Mouse (Mus musculus) heart, embryonic 14.5 days (tissue): ENCODE measurements around the gene Mrpl19. TPM values are rescaled to one million over a fixed set of nuclear protein-coding genes. Genes with fewer than 3 reads are reported as not detected.
A peak's percentile ranks its signal among the peaks of the same experiment; 100 is the strongest.

Source experiments
- ATAC-seq: fragments of 200-750 bp; cut with Nextera tagmentation; 2 replicates; pipeline ENCODE4 v1.8.0; 2017; ENCODE audit warnings: low read depth, moderate TSS enrichment; ENCODE audit not compliant: insufficient number of reproducible peaks, insufficient read depth, low FRiP score
- H3K27ac ChIP-seq, 2 experiments: fragments of 200-500 bp in 1 of 2; fragments of 300-500 bp in 1 of 2; sonication (generic) in 1 of 2; replicated peaks in 1 of 2; 2 replicates each; pipeline ENCODE4 v1.5.1; 2012 to 2014; ENCODE audit warnings: low read depth in 2 of 2, low read length in 2 of 2, control low read depth in 1 of 2, mild to moderate bottlenecking in 1 of 2, mixed read lengths in 1 of 2; ENCODE audit not compliant: control insufficient read depth in 1 of 2, insufficient read depth in 1 of 2
- H3K27me3 ChIP-seq: fragments of 300-500 bp; sonication (generic); 2 replicates; pipeline ENCODE4 v1.6.1; 2014; ENCODE audit warnings: mild to moderate bottlenecking, low read length, control low read depth; ENCODE audit not compliant: control insufficient read depth, insufficient read depth
- H3K36me3 ChIP-seq: fragments of 300-500 bp; sonication (generic); 2 replicates; pipeline ENCODE4 v1.6.1; 2014; ENCODE audit warnings: mild to moderate bottlenecking, control low read depth, low read length, mixed read lengths; ENCODE audit not compliant: control insufficient read depth, insufficient read depth
- H3K4me1 ChIP-seq, 2 experiments: fragments of 200-500 bp in 1 of 2; fragments of 300-500 bp in 1 of 2; sonication (generic) in 1 of 2; 2 replicates each; pipeline ENCODE4 v1.6.1; 2012 to 2014; ENCODE audit warnings: low read length in 2 of 2, control low read depth in 1 of 2, mixed read lengths in 1 of 2; ENCODE audit not compliant: control insufficient read depth in 2 of 2, insufficient read depth in 2 of 2
- H3K4me2 ChIP-seq: fragments of 300-500 bp; sonication (generic); 2 replicates; pipeline ENCODE4 v1.6.1; 2014; ENCODE audit warnings: mild to moderate bottlenecking, low read length
- H3K4me3 ChIP-seq, 2 experiments: fragments of 200-500 bp in 1 of 2; fragments of 300-500 bp in 1 of 2; sonication (generic) in 1 of 2; 2 replicates each; pipeline ENCODE4 v1.5.1; 2012 to 2014; ENCODE audit warnings: low read length in 2 of 2, mild to moderate bottlenecking in 2 of 2, control low read depth in 1 of 2, low read depth in 1 of 2, moderate library complexity in 1 of 2; ENCODE audit not compliant: control insufficient read depth in 1 of 2, insufficient read depth in 1 of 2
- H3K9ac ChIP-seq: fragments of 300-500 bp; sonication (generic); 2 replicates; pipeline ENCODE4 v1.6.1; 2014; ENCODE audit warnings: mild to moderate bottlenecking, low read length
- H3K9me3 ChIP-seq: fragments of 300-500 bp; sonication (generic); 2 replicates; pipeline ENCODE4 v1.6.1; 2016; ENCODE audit warnings: low read length, control low read depth; ENCODE audit not compliant: control insufficient read depth
- WGBS: fragments of 180-500 bp; shearing (Covaris S2); extraction: QIAGEN DNeasy Blood & Tissue Kit; methylation state at CpG from one replicate; pipeline ENCODE4 v1.1.7; 2014; 5-methylcytosine and 5-hydroxymethylcytosine counted together
- polyA plus RNA-seq: library from polyadenylated mRNA; unstranded; fragments of >200 nt; fragmentation: Nextera tagmentation; extraction: Ambion mirVana; gene quantifications from 2 replicates; pipeline ENCODE4 v1.2.1, GENCODE M21; 2014

Gene Mrpl19
- polyA plus RNA-seq, 1 experiment from 2014 or later: 47.0 TPM

DNA sequence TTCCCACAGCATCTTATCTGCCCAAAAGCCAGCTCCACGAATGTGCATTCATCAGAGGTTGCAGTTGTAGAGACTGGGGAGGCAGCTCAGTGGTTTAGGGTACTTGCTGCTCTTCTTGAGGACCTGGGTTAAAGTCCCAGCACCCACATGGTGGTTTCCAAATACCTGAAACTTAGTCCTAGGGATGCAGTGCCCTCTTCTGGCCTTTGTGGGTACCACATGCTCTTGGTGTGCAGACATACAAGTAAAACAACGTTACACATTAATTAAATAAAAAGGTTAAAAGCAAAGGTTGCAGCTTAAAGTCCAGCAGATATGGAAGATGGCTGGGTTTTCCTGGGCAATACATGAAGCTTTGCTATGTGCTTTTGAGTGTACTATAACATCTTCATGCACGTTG is 32.5 kb downstream of the Mrpl19 start:
- no peaks in the 10 kb centered on the region for H3K9me3 ChIP-seq
- H3K4me2 ChIP-seq: no peak overlapping the region
- H3K36me3 ChIP-seq: peaks cover 95% of the 10 kb centered on the region
- H3K27me3 ChIP-seq: no peaks in the 10 kb centered on the region
- 93% methylated on average over 3 of the region's 3 CpGs for WGBS
- H3K27ac ChIP-seq: no peak overlapping the region
- no peak for ATAC-seq
- H3K4me3 ChIP-seq: no peak overlapping the region
- H3K4me1 ChIP-seq: no peaks in the 10 kb centered on the region
- no peak overlapping the region for H3K9ac ChIP-seq

DNA sequence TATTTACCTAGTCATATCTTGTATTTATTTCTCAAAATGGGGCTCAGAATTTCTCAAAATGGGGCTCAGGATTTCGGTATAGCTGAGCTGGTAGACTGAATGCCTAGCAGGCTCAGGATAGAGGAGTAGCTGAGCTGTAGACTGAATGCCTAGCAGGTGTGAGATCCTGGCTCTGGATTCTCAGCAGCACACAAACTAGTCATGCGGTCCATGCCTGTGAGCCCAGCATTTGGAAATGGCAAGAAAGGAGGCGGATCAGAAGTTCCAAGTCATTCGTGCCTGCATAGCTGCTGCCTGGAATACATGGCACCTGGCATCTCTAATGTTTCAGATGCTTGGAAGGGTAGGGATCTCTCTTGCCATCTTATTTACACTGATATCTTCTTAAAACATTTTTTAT is 36.4 kb downstream of the Mrpl19 start:
- peaks cover 0 to 7% of the 10 kb centered on the region in 2 experiments; a peak in 1 of 4 replicates for H3K4me1 ChIP-seq
- H3K9me3 ChIP-seq: no peaks in the 10 kb centered on the region
- no peak for ATAC-seq
- H3K27ac ChIP-seq: no peak overlapping the region
- H3K4me2 ChIP-seq: no peak overlapping the region
- no peak overlapping the region for H3K4me3 ChIP-seq
- 86% methylated on average over 4 of the region's 4 CpGs for whole genome bisulfite sequencing
- H3K27me3 ChIP-seq: no peaks in the 10 kb centered on the region
- peaks cover 89% of the 10 kb centered on the region for H3K36me3 ChIP-seq
- no peak overlapping the region for H3K9ac ChIP-seq

DNA sequence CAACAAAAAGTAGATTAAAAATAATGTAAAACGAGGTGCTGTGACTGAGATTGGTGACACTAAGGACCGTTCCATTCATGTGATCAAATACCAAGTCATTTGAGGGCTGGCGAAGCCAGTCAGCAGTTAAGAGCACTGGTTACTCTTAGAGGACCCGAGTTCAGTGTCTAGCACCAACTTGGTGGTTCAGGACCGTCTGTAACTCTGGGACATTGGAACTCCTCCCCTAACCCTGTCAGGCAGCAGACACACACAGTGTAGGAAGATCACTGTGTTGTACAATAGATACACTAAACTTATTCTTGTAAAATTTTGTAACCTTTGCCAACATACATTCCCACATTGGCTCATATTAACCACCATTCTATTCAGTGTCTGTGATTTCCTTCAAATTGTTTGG is 41.5 kb downstream of the Mrpl19 start:
- ATAC-seq: no peak
- peaks cover 0 to 11% of the 10 kb centered on the region in 2 experiments; a peak in 1 of 4 replicates for H3K4me1 ChIP-seq
- no peak overlapping the region for H3K27ac ChIP-seq
- H3K4me2 ChIP-seq: peak overlapping the region; percentile 70
- WGBS: 17% methylated on average over 5 of the region's 5 CpGs
- H3K27me3 ChIP-seq: no peaks in the 10 kb centered on the region
- H3K9ac ChIP-seq: peak overlapping the region; percentile 92
- H3K36me3 ChIP-seq: peaks cover 40% of the 10 kb centered on the region
- no peaks in the 10 kb centered on the region for H3K9me3 ChIP-seq
- peak overlapping the region; percentile 84 to 87; a peak in 3 of 4 replicates for H3K4me3 ChIP-seq

DNA sequence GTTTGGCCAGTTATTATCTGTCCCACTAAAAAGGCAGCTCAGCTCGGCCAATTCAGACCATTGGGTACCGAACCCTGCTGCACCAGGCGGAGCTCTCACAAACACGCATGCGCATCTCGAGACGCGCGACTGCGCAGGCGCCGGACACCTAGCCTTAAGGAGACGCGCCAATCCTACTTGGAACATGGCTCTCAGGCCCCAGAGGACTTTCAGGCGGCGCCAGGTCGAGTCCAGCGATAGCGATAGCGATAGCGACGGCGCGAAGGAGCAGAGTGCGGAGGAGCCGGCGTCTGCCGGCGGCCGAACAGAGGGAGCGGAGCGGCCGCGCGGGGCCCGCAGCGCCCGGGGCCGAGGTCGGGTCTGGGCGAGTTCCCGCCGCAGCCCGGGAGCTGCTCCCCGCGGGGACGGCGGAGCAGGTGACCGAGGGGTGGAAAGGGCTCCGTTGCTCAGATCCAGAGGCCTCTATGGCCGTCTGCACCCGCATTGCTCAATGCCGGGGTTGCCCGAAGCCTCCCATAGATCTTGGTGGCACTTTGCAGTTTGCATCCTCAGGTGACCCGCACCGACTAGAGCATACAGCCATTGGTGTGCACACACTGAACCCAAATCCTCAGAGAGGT is 42.1 kb downstream of the Mrpl19 start, which contains the start of gene Gcfc2:
TSS of gene Gcfc2 (plus strand) at position 147 of the 620 bp plus-strand sequence.
- WGBS: under 1% methylated on average over 56 of the region's 56 CpGs
- Histone ChIP-seq H3K9me3 (no peaks in the 10 kb centered on the region), H3K36me3 (peaks cover 33% of the 10 kb centered on the region), H3K4me2 (peak within 1 kb of the TSS; percentile 70), H3K4me1 (peaks cover 0 to 11% of the 10 kb centered on the region in 2 experiments; a peak in 1 of 4 replicates), H3K27me3 (no peaks in the 10 kb centered on the region), H3K4me3 (peak within 1 kb of the TSS; percentile 84 to 87), H3K27ac (peak within 1 kb of the TSS; percentile 10 to 14; a peak in 2 of 4 replicates), H3K9ac (peak within 1 kb of the TSS; percentile 92)
- ATAC-seq: peak; percentile 87

DNA sequence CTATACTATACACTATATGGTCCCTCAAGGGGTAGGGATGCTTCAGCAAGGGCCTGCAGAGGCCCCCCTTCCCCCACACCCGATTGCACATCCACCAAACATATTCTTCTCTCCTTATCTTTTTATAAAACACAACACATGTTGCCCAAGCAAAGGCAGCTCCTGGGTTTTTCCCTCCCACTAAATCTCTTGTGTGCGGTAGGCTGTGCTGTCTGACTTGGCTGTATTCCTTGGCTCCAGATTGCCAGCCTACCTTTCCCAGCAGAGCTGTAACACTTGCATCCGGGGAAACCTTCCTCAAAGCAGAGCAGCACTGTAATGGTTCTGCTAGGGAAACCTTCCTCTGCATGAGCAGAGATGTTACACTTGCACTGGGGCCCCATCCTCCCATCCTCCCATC is 53.6 kb downstream of the Mrpl19 start:
- Histone ChIP-seq H3K4me2 (no peak overlapping the region), H3K27me3 (no peaks in the 10 kb centered on the region), H3K9me3 (no peaks in the 10 kb centered on the region), H3K27ac (no peak overlapping the region), H3K36me3 (no peaks in the 10 kb centered on the region), H3K9ac (no peak overlapping the region), H3K4me1 (no peaks in the 10 kb centered on the region), H3K4me3 (no peak overlapping the region)
- WGBS: 64% methylated on average over 3 of the region's 3 CpGs
- no peak for ATAC-seq

DNA sequence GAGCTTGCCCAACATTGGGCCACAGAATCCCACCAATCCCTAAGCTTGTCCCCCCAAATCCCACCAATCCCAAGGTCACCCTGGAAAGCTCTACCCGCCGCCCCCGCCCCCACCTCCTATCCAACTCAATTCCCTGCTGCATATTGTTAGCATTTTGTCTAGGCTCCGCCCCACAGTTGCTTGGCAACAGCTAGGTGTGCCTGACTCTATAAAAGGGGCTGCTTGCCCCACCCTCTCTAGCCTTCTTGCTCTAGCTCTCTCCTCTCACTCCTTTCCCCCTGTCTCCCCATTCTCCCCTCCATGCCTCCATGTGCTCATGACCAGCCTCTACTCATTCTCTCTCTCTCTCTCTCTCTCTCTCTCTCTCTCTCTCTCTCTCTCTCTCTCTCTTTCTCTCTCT is 54.0 kb downstream of the Mrpl19 start:
- Histone ChIP-seq H3K4me1 (no peaks in the 10 kb centered on the region), H3K27ac (no peak overlapping the region), H3K9me3 (no peaks in the 10 kb centered on the region), H3K9ac (no peak overlapping the region), H3K27me3 (no peaks in the 10 kb centered on the region), H3K36me3 (no peaks in the 10 kb centered on the region), H3K4me3 (no peak overlapping the region), H3K4me2 (no peak overlapping the region)
- ATAC-seq: no peak
- 81% methylated on average over 4 of the region's 4 CpGs for WGBS

DNA sequence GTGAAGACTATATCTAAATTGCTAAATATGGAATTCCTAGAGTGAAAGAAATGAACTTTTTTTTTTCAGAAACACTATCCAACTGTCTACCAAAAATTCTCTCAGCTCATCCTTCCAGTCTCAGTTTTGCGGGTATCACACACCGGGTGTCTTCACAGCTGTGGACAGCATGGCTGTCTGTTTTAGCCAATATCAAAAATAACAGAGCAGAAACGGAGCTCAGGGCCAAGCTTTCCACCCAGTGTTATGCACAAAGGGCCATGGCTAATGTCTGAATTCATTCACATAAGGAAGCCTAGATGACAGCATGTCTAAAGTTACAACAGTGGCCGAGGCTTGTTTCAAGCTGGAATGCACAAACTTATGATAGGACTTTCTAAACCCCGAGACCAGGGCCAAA is 54.5 kb downstream of the Mrpl19 start:
- no peaks in the 10 kb centered on the region for H3K27me3 ChIP-seq
- 67% methylated on average over 5 of the region's 5 CpGs for WGBS

More for the DNA sequence above, 54.5 kb downstream of the Mrpl19 start:
- Histone ChIP-seq H3K4me3 (no peak overlapping the region), H3K27ac (no peak overlapping the region), H3K4me2 (no peak overlapping the region), H3K4me1 (no peaks in the 10 kb centered on the region), H3K9ac (no peak overlapping the region), H3K36me3 (no peaks in the 10 kb centered on the region), H3K9me3 (no peaks in the 10 kb centered on the region)
- no peak for ATAC-seq
